Mouse (Mus musculus): ENCODE data around the gene Prps1. TPM values are rescaled to one million over a fixed set of nuclear protein-coding genes. Genes with fewer than 3 reads are reported as not detected.

Prps1 gene
- polyA plus RNA-seq, 1 experiment: 9.8 TPM

DNA sequence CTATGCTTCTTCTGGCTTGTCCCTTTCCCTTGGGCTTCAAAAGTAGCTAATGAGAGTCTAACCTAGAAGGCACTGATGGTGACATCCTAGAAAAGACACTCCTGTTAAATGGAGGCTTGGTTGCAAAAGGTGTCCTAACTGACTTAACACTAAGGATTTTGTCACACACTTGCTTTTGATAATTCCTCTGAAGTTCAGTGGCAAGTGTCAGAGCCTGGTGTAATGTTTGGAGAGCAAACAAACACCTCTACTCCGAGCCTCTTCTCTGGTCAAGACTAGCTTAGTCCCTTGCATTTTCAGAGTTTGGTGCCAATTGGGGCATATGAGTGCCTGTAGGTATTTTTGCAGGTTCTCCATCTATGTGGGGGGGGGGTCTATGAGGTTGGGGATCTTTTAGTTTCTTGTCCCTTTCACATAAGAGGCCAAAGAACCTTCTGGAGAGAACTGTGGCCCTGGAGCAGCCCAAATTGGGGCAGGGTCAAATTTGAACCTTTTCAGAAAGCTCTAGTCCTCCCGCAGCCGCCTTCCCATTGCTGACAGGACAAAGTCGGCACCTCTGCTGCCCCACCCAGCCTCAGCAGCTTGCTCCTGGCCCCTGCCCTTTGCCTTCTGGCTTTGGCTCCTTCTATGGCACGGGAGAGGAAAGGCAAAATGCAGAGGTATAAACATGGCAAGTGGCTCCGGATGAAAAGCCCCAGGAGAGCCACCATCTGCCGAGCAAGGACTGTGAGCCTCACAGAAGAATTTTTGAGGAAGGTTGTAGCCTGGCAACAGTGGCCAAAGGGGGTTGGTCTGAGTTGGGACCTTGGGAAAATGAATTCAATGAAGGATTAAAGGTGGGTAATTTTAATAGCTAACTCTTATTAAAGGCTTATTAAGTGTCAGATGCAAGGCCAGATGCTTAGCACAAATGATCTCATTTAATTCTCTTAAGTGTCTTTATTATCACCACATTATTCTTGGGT, 55.6 kb downstream of the Prps1 start:
- TF ChIP-seq CTCF (IDR thresholded peaks at IDR 0.05; ENCODE audit: low read depth, low read length) (no peak), POLR2A (IDR thresholded peaks at IDR 0.05; ENCODE audit: borderline replicate concordance, low read depth, low read length) (no peak)
- peak overlapping the region; percentile 95 for H3K27ac ChIP-seq (ENCODE audit: insufficient read depth, low read depth, low read length)
- H3K4me1 ChIP-seq (ENCODE audit: control insufficient read depth, insufficient read depth, low read length): peaks cover 58% of the 10 kb centered on the region
- no peak overlapping the region for H3K4me3 ChIP-seq (ENCODE audit: insufficient read depth, low read length)

GRCm38 (mm10) chrX:140513379-140513778, 57.0 kb downstream of the Prps1 start:
- TF ChIP-seq CTCF (IDR thresholded peaks at IDR 0.05; ENCODE audit: low read depth, low read length): no peak
- TF ChIP-seq POLR2A (IDR thresholded peaks at IDR 0.05; ENCODE audit: borderline replicate concordance, low read depth, low read length): no peak
- no peak overlapping the region for H3K4me3 ChIP-seq (ENCODE audit: insufficient read depth, low read length)
- peak overlapping the region; percentile 21 for H3K27ac ChIP-seq (ENCODE audit: insufficient read depth, low read depth, low read length)
- peaks cover 50% of the 10 kb centered on the region for H3K4me1 ChIP-seq (ENCODE audit: control insufficient read depth, insufficient read depth, low read length)

DNA sequence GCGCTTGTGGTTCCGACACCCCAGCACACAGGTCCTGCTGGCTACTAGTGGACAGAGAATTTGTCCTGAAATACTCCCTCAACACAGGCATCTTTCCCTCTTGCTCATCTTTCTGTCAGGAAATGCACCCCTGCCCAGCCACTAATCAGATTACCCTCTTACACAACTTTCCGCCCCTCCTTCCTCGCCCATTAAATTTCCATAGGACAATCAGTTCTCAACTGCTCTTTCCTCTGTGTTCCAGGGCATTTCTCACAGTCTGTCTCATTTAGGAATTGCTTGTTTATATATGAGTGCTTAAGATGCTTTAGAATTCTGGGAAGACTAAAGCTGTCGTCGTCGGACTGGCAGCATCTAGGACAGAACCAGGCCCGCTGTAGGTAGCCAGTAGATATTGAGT, 61.9 kb downstream of the Prps1 start:
- no peak for TF ChIP-seq POLR2A (IDR thresholded peaks at IDR 0.05; ENCODE audit: borderline replicate concordance, low read depth, low read length)
- TF ChIP-seq CTCF (IDR thresholded peaks at IDR 0.05; ENCODE audit: low read depth, low read length): no peak
- H3K27ac ChIP-seq (ENCODE audit: insufficient read depth, low read depth, low read length): no peak overlapping the region
- H3K4me1 ChIP-seq (ENCODE audit: control insufficient read depth, insufficient read depth, low read length): peaks cover 54% of the 10 kb centered on the region
- no peak overlapping the region for H3K4me3 ChIP-seq (ENCODE audit: insufficient read depth, low read length)

GRCm38 (mm10) chrX:140520146-140521102, 64.0 kb downstream of the Prps1 start:
- peak overlapping the region; percentile 88 for H3K27ac ChIP-seq (ENCODE audit: insufficient read depth, low read depth, low read length)
- TF ChIP-seq CTCF (IDR thresholded peaks at IDR 0.05; ENCODE audit: low read depth, low read length): no peak
- TF ChIP-seq POLR2A (IDR thresholded peaks at IDR 0.05; ENCODE audit: borderline replicate concordance, low read depth, low read length): no peak
- peaks cover 38% of the 10 kb centered on the region for H3K4me1 ChIP-seq (ENCODE audit: control insufficient read depth, insufficient read depth, low read length)
- peak overlapping the region; percentile 1; the same call in 1 of the 2 replicates for H3K4me3 ChIP-seq (ENCODE audit: insufficient read depth, low read length)

- Histone ChIP-seq H3K27ac (ENCODE audit: insufficient read depth, low read depth, low read length) (peak overlapping the region; percentile 56), H3K4me1 (ENCODE audit: control insufficient read depth, insufficient read depth, low read length) (peaks cover 35% of the 10 kb centered on the region), H3K4me3 (ENCODE audit: insufficient read depth, low read length) (no peak overlapping the region)
- TF ChIP-seq POLR2A (IDR thresholded peaks at IDR 0.05; ENCODE audit: borderline replicate concordance, low read depth, low read length) (no peak), CTCF (IDR thresholded peaks at IDR 0.05; ENCODE audit: low read depth, low read length) (no peak)
These were observed 65.8 kb downstream of the Prps1 start for GRCm38 (mm10) chrX:140522071-140522765.

GRCm38 (mm10) chrX:140524231-140524630, 67.8 kb downstream of the Prps1 start:
- TF ChIP-seq CTCF (IDR thresholded peaks at IDR 0.05; ENCODE audit: low read depth, low read length) (no peak), POLR2A (IDR thresholded peaks at IDR 0.05; ENCODE audit: borderline replicate concordance, low read depth, low read length) (no peak)
- Histone ChIP-seq H3K4me3 (ENCODE audit: insufficient read depth, low read length) (no peak overlapping the region), H3K4me1 (ENCODE audit: control insufficient read depth, insufficient read depth, low read length) (peaks cover 36% of the 10 kb centered on the region), H3K27ac (ENCODE audit: insufficient read depth, low read depth, low read length) (no peak overlapping the region)

Other genes with a start within 250 kb of the Prps1 start
- gene Frmpd3, start 114.3 kb upstream of the Prps1 start, polyA plus RNA-seq (2012; ENCODE audit: insufficient read depth, insufficient read length, missing spikeins): not detected in 2 replicates
- gene Tsc22d3, start 144.0 kb downstream of the Prps1 start, polyA plus RNA-seq (2012; ENCODE audit: insufficient read depth, insufficient read length, missing spikeins): 118 and 121 TPM in 2 replicates
- not detected in 2 replicates for gene Mid2, start 208.0 kb downstream of the Prps1 start, polyA plus RNA-seq (2012; ENCODE audit: insufficient read depth, insufficient read length, missing spikeins)